Mouse (Mus musculus) C2C12 (cell line): Measurements from ENCODE around the gene Ivns1abp. TPM values are rescaled to one million over a fixed set of nuclear protein-coding genes. Genes with fewer than 3 reads are reported as not detected.
"Not testable (repeated sequence)": the region's sequence is repeated elsewhere in the genome, so short reads cannot be mapped to it uniquely, and the experiment has no call there.

ENCODE experiments used
- H3K27me3 ChIP-seq: one replicate; pipeline ENCODE4 v1.6.1; 2011; ENCODE audit not compliant: control insufficient read depth, insufficient read depth, insufficient read length
- H3K36me3 ChIP-seq: one replicate; pipeline ENCODE4 v1.6.1; 2011; ENCODE audit not compliant: control insufficient read depth, insufficient read depth
- H3K4me3 ChIP-seq: one replicate; pipeline ENCODE4 v1.5.1; 2011; ENCODE audit warnings: mild to moderate bottlenecking, control low read depth; ENCODE audit not compliant: poor library complexity, insufficient read depth, severe bottlenecking
- H3K79me2 ChIP-seq: one replicate; pipeline ENCODE4 v1.6.1; 2011; ENCODE audit not compliant: control insufficient read depth, insufficient read depth
- H3K79me3 ChIP-seq: one replicate; pipeline ENCODE4 v1.6.1; 2011; ENCODE audit warnings: low read depth, control low read depth
- H3ac ChIP-seq: one replicate; pipeline ENCODE3; 2011; ENCODE audit warnings: low read depth; ENCODE audit not compliant: control insufficient read depth, insufficient read length
- CEBPB ChIP-seq: IDR thresholded peaks from one replicate; pipeline ENCODE4 v1.6.1; 2011; ENCODE audit warnings: low read depth, mild to moderate bottlenecking, control low read depth, moderate library complexity
- CTCF ChIP-seq: IDR thresholded peaks from one replicate; pipeline ENCODE4 v1.5.1; 2011; ENCODE audit not compliant: control insufficient read depth, insufficient read depth, insufficient read length
- FOSL1 ChIP-seq: IDR thresholded peaks from one replicate; pipeline ENCODE4 v1.8.0; 2011; ENCODE audit warnings: mild to moderate bottlenecking, low read length; ENCODE audit not compliant: poor library complexity, insufficient read depth, severe bottlenecking
- MAX ChIP-seq: IDR thresholded peaks from one replicate; pipeline ENCODE4 v1.6.1; 2011; ENCODE audit warnings: mild to moderate bottlenecking, control low read depth
- MYOD1 ChIP-seq: IDR thresholded peaks from one replicate; pipeline ENCODE4 v1.6.1; 2011; ENCODE audit warnings: low read depth; ENCODE audit not compliant: control insufficient read depth, insufficient read length
- MYOG ChIP-seq: IDR thresholded peaks from one replicate; pipeline ENCODE4 v1.6.1; 2011; ENCODE audit not compliant: control insufficient read depth, insufficient read length; ENCODE audit errors: extremely low read depth
- USF1 ChIP-seq: IDR thresholded peaks from one replicate; pipeline ENCODE4 v1.6.1; 2011; ENCODE audit warnings: low read depth, mild to moderate bottlenecking, control low read depth, moderate library complexity
- polyA plus RNA-seq: library from polyadenylated mRNA; unstranded; fragments of >200 nt; fragmentation: generic; extraction: Trizol; gene quantifications from one replicate; pipeline ENCODE4 v1.2.1, GENCODE M21; 2012; ENCODE audit warnings: missing spikeins

Gene Ivns1abp
- polyA plus RNA-seq, 1 experiment, result 38.6 TPM

- H3K36me3 ChIP-seq, result no peaks in the 10 kb centered on the region
- H3K27me3 ChIP-seq, result no peaks in the 10 kb centered on the region
- no peaks in the 10 kb centered on the region for H3K79me3 ChIP-seq
- no peak overlapping the region for H3ac ChIP-seq
- H3K79me2 ChIP-seq, result no peaks in the 10 kb centered on the region
- TF ChIP-seq CEBPB (no peak), CTCF (no peak), USF1 (no peak), FOSL1 (no peak), MAX (no peak), MYOD1 (no peak), MYOG (no peak)
- H3K4me3 ChIP-seq, result no peak overlapping the region
Observed at GRCm38 (mm10) chr1:151301904-151302303, 42.4 kb upstream of the Ivns1abp start.

GRCm38 (mm10) chr1:151303265-151303664 is 41.0 kb upstream of the Ivns1abp start:
- no peak for TF ChIP-seq CTCF
- TF ChIP-seq MAX, result no peak
- TF ChIP-seq FOSL1, result no peak
- no peak for TF ChIP-seq USF1
- TF ChIP-seq MYOD1, result no peak
- TF ChIP-seq MYOG, result no peak
- no peak for TF ChIP-seq CEBPB
- no peaks in the 10 kb centered on the region for H3K79me3 ChIP-seq
- H3K79me2 ChIP-seq, result no peaks in the 10 kb centered on the region
- no peaks in the 10 kb centered on the region for H3K27me3 ChIP-seq
- H3K4me3 ChIP-seq, result no peak overlapping the region
- no peaks in the 10 kb centered on the region for H3K36me3 ChIP-seq
- no peak overlapping the region for H3ac ChIP-seq

DNA sequence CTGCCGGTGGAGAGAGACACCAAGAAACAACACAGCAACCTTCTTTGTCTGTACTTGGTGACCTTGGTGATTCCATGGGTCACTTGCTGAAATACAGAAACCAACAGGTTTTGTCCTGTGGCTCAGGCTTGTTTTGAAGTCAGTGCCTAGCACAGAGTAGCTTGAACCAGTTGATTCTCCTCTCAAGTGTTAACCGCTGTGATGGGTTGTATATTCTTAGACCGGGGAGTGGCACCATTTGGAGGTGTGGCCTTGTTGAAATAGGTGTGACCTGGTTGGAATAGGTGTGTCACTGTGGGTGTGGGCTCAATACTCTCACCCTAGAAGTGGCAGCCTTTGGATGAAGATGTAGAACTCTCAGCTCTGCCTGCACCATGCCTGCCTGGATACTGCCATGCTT is 39.3 kb upstream of the Ivns1abp start:
- not testable (repeated sequence) for H3K36me3 ChIP-seq, H3ac ChIP-seq, H3K79me3 ChIP-seq, H3K4me3 ChIP-seq, H3K27me3 ChIP-seq, H3K79me2 ChIP-seq

DNA sequence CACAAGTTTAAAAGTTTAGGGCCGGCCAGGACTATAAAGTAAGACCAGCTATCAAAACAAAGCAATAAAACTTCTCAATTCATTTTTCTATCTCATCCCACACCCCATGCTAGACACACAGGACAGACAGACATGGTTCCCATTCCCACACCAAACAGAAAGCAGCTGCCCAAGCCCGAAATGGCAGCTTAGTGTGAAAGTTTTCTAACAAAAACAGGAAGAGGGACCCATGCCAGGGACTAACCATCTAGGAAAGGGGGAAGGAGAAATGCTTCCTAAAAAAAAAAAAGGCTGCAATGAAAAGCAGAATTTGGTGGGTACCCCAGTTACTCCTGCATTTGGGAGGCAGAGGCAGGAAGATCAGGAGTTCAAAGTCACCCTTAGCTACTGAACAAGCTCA is 37.2 kb upstream of the Ivns1abp start:
- H3K27me3 ChIP-seq, result no peaks in the 10 kb centered on the region
- TF ChIP-seq MAX, result no peak
- TF ChIP-seq USF1, result no peak
- no peak for TF ChIP-seq FOSL1
- TF ChIP-seq CEBPB, result no peak
- no peak for TF ChIP-seq CTCF
- TF ChIP-seq MYOD1, result no peak
- no peak for TF ChIP-seq MYOG
- no peaks in the 10 kb centered on the region for H3K36me3 ChIP-seq
- no peak overlapping the region for H3ac ChIP-seq
- H3K4me3 ChIP-seq, result no peak overlapping the region
- no peaks in the 10 kb centered on the region for H3K79me2 ChIP-seq
- no peaks in the 10 kb centered on the region for H3K79me3 ChIP-seq

DNA sequence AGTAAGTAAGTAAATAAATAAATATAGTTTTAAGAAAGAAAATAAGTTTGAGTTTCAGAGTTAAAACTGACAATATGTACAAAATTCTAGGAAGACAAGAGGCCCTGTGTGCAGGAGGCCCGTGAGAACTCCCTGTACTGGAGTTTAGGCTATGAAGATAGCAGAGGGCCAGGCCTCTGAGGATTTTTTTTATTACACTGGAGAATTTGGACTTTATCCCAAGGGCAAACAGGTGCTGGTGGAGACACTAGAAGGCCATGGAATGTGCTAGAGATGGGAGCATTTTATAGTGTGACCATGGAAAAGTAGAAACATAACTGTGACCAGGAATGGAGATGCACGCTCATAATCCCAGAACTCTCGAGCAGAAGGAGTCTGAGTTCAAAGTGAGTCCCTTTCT is 36.5 kb upstream of the Ivns1abp start:
- Histone ChIP-seq H3ac (no peak overlapping the region), H3K4me3 (no peak overlapping the region), H3K36me3 (no peaks in the 10 kb centered on the region), H3K79me3 (no peaks in the 10 kb centered on the region), H3K79me2 (no peaks in the 10 kb centered on the region), H3K27me3 (no peaks in the 10 kb centered on the region)
- TF ChIP-seq CEBPB (no peak), MYOD1 (no peak), CTCF (no peak), MAX (no peak)

DNA sequence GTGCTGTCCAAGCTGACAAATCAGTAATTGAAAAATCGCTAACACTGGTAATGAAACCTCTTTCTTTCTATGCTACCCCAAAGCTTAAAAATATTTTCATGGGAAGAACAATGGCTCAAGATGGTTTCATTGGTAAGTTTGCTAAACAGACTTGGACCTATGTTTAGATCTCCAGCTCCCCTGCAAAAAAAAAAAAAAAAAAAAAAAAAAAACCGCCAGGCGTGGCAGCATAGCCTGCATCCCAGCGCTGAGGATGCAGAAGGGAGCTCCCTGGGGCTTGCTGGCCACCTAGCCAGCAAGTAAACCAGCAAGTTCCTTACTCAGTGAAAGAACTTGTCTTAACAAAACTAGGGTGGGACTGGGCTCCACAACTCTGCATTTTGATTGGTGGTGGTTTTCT is 35.8 kb upstream of the Ivns1abp start:
- Histone ChIP-seq H3K4me3 (no peak overlapping the region), H3K79me3 (no peaks in the 10 kb centered on the region), H3ac (no peak overlapping the region), H3K79me2 (no peaks in the 10 kb centered on the region), H3K36me3 (no peaks in the 10 kb centered on the region), H3K27me3 (no peaks in the 10 kb centered on the region)
- TF ChIP-seq MYOD1 (no peak), CTCF (no peak), MAX (no peak), CEBPB (no peak), USF1 (no peak), FOSL1 (no peak), MYOG (no peak)
